Mouse (Mus musculus): ENCODE results near the gene Atxn2. TPM values are rescaled to one million over a fixed set of nuclear protein-coding genes. Genes with fewer than 3 reads are reported as not detected.
"Not testable (repeated sequence)": the region's sequence is repeated elsewhere in the genome, so short reads cannot be mapped to it uniquely, and the experiment has no call there.

Gene Atxn2
- polyA plus RNA-seq, 1 experiment from 2014 or later, result 43.5 TPM

DNA sequence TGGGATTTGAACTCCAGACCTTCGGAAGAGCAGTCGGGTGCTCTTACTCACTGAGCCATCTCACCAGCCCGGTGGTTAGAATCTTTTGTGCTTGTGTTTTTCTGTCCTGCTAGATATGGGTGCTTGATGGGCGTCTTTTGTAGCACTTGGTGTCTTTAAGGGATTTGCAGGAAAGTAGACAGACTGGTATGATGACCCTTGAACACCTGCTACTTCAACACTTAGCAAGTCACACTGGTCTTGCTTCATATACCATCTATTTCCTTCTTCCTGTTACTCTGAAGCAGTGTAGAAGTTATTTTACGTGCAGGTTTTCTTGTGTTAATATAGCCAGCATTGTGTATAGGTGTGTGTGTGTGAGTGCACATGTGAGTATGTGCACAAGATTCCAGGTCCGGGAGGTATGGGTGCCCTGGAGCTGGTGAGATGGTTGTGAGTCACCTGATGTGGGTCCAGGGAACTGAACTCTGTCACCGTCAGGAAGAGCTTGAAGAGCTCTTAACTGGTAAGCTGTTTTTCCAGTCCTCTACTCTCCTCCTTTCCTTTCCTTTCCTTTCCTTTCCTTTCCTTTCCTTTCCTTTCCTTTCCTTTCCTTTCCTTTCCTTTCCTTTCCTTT, 27.5 kb downstream of the Atxn2 start:
- Histone ChIP-seq H3K9me3 (replicated peaks; ENCODE audit: control insufficient read depth, low read length) (no peaks in the 10 kb centered on the region), H3K4me2 (ENCODE audit: low read length) (no peak overlapping the region), H3K9ac (ENCODE audit: low read length) (no peak overlapping the region), H3K4me3 (ENCODE audit: low read depth, low read length) (no peak overlapping the region), H3K4me1 (ENCODE audit: control insufficient read depth, insufficient read depth, low read length) (no peaks in the 10 kb centered on the region), H3K27ac (ENCODE audit: low read depth, low read length) (no peak overlapping the region), H3K27me3 (replicated peaks; ENCODE audit: control insufficient read depth, insufficient read depth, low read length) (no peaks in the 10 kb centered on the region), H3K36me3 (ENCODE audit: control insufficient read depth, insufficient read depth, low read length) (no peaks in the 10 kb centered on the region)
- DNase-seq (ENCODE audit: low spot score) (no peak), ATAC-seq (no peak)
- 95% methylated on average over 7 of the region's 7 CpGs for WGBS

DNA sequence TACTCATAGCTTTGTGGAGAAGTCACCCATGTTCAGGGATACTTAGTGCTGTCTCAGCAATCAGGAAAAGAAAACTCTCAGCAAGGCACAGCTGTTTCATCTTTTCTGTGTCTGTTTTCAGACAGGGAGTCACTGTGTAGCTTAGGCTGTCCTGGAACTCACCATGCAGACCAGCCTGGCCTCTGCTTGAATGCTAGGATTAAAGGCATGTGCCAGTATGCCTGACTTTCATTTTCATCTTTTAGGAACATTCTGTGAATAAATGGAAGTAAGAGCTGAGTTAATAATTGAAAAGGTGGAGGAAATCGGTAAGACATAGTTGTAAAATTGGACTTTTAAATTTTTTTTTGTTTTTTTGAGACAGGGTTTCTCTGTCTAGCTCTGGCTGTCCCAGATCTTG, 29.4 kb downstream of the Atxn2 start:
- WGBS, result 98% methylated on average over 1 of the region's 1 CpGs
- Histone ChIP-seq H3K27ac (ENCODE audit: low read depth, low read length) (no peak overlapping the region), H3K27me3 (replicated peaks; ENCODE audit: control insufficient read depth, insufficient read depth, low read length) (no peaks in the 10 kb centered on the region), H3K36me3 (ENCODE audit: control insufficient read depth, insufficient read depth, low read length) (no peaks in the 10 kb centered on the region), H3K4me1 (ENCODE audit: control insufficient read depth, insufficient read depth, low read length) (no peaks in the 10 kb centered on the region), H3K9me3 (replicated peaks; ENCODE audit: control insufficient read depth, low read length) (no peaks in the 10 kb centered on the region), H3K9ac (ENCODE audit: low read length) (no peak overlapping the region), H3K4me2 (ENCODE audit: low read length) (no peak overlapping the region), H3K4me3 (ENCODE audit: low read depth, low read length) (no peak overlapping the region)
- DNase-seq (ENCODE audit: low spot score) (no peak), ATAC-seq (no peak)

DNA sequence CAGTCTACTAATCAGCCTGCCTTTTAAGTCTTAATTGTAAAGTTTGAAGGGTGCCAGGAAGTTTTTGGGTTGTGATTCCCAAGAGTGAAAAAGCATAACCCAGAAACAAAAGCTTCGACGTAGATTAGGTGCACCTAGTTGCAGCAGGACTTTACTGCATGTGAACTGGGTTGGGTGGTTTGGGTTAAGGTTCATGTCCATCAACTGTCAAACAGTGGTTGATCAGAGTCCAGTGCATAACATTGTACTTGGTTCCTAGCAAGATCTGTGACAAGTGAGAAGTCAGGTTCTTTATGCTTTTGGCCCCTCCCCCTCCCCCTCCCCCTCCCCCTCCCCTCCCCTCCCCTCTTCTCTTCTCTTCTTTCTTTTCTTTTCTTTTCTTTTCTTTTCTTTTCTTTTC, 31.8 kb downstream of the Atxn2 start:
- no peak for DNase-seq (ENCODE audit: low spot score)
- Histone ChIP-seq H3K4me1 (ENCODE audit: control insufficient read depth, insufficient read depth, low read length) (no peaks in the 10 kb centered on the region), H3K27me3 (replicated peaks; ENCODE audit: control insufficient read depth, insufficient read depth, low read length) (no peaks in the 10 kb centered on the region), H3K4me2 (ENCODE audit: low read length) (no peak overlapping the region), H3K36me3 (ENCODE audit: control insufficient read depth, insufficient read depth, low read length) (no peaks in the 10 kb centered on the region), H3K27ac (ENCODE audit: low read depth, low read length) (no peak overlapping the region), H3K9ac (ENCODE audit: low read length) (no peak overlapping the region), H3K4me3 (ENCODE audit: low read depth, low read length) (no peak overlapping the region), H3K9me3 (replicated peaks; ENCODE audit: control insufficient read depth, low read length) (no peaks in the 10 kb centered on the region)
- ATAC-seq, result no peak
- 93% methylated on average over 2 of the region's 2 CpGs for whole genome bisulfite sequencing

DNA sequence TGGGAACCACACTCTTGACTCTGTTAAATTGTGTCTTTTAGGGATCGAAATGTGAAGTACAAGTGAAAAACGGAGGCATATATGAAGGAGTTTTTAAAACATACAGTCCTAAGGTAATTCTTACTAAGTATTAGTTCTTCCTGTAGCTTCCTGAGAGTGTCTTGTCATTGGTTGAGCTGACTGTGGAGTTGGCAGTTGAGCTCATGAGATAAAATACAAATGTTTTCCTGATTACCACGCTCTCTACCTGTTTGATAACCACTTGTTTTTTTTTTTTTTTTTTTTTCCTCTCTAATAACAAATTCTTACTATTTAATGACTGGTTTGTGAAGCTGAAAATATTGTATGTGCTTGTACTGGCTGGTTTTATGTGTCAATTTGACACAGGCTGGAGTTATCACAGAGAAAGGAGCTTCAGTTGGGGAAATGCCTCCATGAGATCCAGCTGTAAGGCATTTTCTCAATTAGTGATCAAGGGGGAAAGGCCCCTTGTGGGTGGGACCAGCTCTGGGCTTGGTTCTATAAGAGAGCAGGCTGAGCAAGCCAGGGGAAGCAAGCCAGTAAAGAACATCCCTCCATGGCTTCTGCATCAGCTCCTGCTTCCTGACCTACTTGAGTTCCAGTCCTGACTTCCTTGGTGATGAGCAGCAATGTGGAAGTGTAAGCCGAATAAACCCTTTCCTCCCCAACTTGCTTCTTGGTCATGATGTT, 36.9 kb downstream of the Atxn2 start:
- not testable (repeated sequence) for H3K4me3 ChIP-seq (ENCODE audit: low read depth, low read length); H3K27me3 ChIP-seq (replicated peaks; ENCODE audit: control insufficient read depth, insufficient read depth, low read length); H3K27ac ChIP-seq (ENCODE audit: low read depth, low read length); DNase-seq (ENCODE audit: low spot score); H3K4me2 ChIP-seq (ENCODE audit: low read length); H3K9ac ChIP-seq (ENCODE audit: low read length); H3K9me3 ChIP-seq (replicated peaks; ENCODE audit: control insufficient read depth, low read length); H3K4me1 ChIP-seq (ENCODE audit: control insufficient read depth, insufficient read depth, low read length); ATAC-seq
- peaks cover 19% of the 10 kb centered on the region for H3K36me3 ChIP-seq (ENCODE audit: control insufficient read depth, insufficient read depth, low read length)
- 98% methylated on average over 4 of the region's 4 CpGs for WGBS

DNA sequence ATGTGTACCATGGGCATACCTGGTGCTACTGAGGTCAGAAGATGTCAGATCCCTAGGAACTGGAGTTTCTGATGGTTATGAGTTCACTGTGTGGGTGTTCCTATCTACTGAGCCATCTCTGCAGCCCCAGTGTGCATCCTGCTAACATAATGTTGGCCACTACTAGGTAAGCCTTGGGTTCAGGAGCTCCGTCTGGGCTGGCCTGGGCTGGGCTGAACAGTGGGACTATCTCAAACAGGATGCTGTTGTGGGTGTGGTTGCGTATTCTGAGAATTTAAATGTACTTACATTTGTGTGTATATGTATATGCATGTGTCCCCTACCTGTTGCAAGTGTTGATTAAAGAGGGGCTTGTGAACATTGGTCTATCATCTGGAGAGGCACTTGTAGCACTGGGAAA, 38.5 kb downstream of the Atxn2 start:
- no peak overlapping the region for H3K27ac ChIP-seq (ENCODE audit: low read depth, low read length)
- 95% methylated on average over 2 of the region's 2 CpGs for WGBS
- no peaks in the 10 kb centered on the region for H3K27me3 ChIP-seq (replicated peaks; ENCODE audit: control insufficient read depth, insufficient read depth, low read length)
- H3K9ac ChIP-seq (ENCODE audit: low read length), result no peak overlapping the region
- H3K9me3 ChIP-seq (replicated peaks; ENCODE audit: control insufficient read depth, low read length), result no peaks in the 10 kb centered on the region
- no peaks in the 10 kb centered on the region for H3K4me1 ChIP-seq (ENCODE audit: control insufficient read depth, insufficient read depth, low read length)
- no peak overlapping the region for H3K4me2 ChIP-seq (ENCODE audit: low read length)
- DNase-seq (ENCODE audit: low spot score) (no peak), ATAC-seq (no peak)
- peaks cover 27% of the 10 kb centered on the region for H3K36me3 ChIP-seq (ENCODE audit: control insufficient read depth, insufficient read depth, low read length)
- H3K4me3 ChIP-seq (ENCODE audit: low read depth, low read length), result no peak overlapping the region

DNA sequence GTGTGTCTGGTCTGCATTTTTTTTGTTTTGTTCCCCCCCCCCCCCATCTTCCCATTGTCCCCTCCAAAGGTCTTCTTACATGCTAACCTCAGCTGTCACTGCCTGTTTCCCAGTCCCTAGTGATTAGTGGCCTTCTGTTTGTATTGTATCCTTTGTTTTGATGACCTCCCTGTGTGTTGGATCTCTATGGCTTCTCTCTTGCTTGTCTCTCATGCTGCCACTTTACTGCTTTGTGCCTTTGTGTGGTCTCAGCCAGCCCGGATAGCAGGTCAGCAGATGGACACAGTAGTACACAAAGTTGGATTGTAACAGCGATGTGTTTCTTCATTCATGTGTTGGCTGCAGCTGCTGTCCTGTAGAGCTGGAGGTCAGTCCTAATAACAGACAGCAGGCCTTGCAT, 46.8 kb downstream of the Atxn2 start:
- 73% methylated on average over 2 of the region's 2 CpGs for WGBS
- Histone ChIP-seq H3K27ac (ENCODE audit: low read depth, low read length) (0 out of 2 replicates have a peak overlapping the region, but pooled peaks have one; percentile 22), H3K9me3 (replicated peaks; ENCODE audit: control insufficient read depth, low read length) (no peaks in the 10 kb centered on the region), H3K4me1 (ENCODE audit: control insufficient read depth, insufficient read depth, low read length) (no peaks in the 10 kb centered on the region), H3K4me2 (ENCODE audit: low read length) (no peak overlapping the region), H3K4me3 (ENCODE audit: low read depth, low read length) (no peak overlapping the region), H3K27me3 (replicated peaks; ENCODE audit: control insufficient read depth, insufficient read depth, low read length) (no peaks in the 10 kb centered on the region), H3K36me3 (ENCODE audit: control insufficient read depth, insufficient read depth, low read length) (peaks cover 30% of the 10 kb centered on the region), H3K9ac (ENCODE audit: low read length) (no peak overlapping the region)
- DNase-seq (ENCODE audit: low spot score), result no peak
- ATAC-seq, result no peak

DNA sequence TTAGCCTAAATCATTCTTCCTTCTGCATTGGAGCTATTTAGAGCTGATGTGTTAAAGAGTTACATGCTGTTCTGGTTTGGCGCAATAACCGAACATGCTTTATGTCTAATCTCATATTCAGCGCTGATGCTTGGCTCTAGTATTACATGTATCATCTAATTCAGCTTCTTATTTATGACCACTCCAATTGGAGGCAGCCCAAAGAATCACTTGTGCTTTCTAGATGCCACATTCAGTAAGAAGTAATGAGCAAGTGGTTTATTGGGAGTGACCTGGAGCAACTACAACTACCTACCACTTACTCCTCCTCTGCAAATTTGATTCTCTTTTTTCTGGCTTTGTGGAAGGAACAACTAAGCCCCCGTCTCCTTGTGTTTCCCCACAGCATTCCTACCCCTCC, 47.2 kb downstream of the Atxn2 start:
- 91% methylated on average over 4 of the region's 4 CpGs for whole genome bisulfite sequencing
- ATAC-seq, result no peak

DNA sequence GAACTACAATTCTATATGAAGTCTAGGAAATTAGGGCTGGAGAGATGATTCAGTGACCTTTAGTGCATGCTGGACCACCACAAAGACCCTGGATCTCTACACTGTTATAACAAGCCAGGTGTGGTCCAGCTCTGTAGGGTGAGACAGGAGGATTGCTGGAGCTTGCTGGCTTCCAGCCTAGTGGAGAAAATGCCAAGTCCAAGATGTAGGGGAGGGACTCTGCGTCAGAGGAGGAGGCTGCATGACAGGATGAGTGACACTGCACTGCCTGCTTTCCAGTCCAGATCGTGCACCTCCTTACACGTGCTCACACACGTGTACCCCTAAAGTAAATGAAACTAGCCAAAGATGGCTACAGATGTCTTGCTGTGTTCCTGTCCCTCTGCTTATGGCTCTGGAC, 48.8 kb downstream of the Atxn2 start:
- Histone ChIP-seq H3K4me1 (ENCODE audit: control insufficient read depth, insufficient read depth, low read length) (no peaks in the 10 kb centered on the region), H3K4me2 (ENCODE audit: low read length) (no peak overlapping the region), H3K9me3 (replicated peaks; ENCODE audit: control insufficient read depth, low read length) (no peaks in the 10 kb centered on the region), H3K27ac (ENCODE audit: low read depth, low read length) (no peak overlapping the region), H3K4me3 (ENCODE audit: low read depth, low read length) (no peak overlapping the region), H3K36me3 (ENCODE audit: control insufficient read depth, insufficient read depth, low read length) (peaks cover 24% of the 10 kb centered on the region), H3K27me3 (replicated peaks; ENCODE audit: control insufficient read depth, insufficient read depth, low read length) (no peaks in the 10 kb centered on the region), H3K9ac (ENCODE audit: low read length) (no peak overlapping the region)
- 86% methylated on average over 4 of the region's 4 CpGs for WGBS
- DNase-seq (ENCODE audit: low spot score), result no peak
- no peak for ATAC-seq

More for the DNA sequence above, 47.2 kb downstream of the Atxn2 start:
- no peak overlapping the region for H3K27ac ChIP-seq (ENCODE audit: low read depth, low read length)
- no peak overlapping the region for H3K4me3 ChIP-seq (ENCODE audit: low read depth, low read length)
- no peak overlapping the region for H3K4me2 ChIP-seq (ENCODE audit: low read length)
- H3K9me3 ChIP-seq (replicated peaks; ENCODE audit: control insufficient read depth, low read length), result no peaks in the 10 kb centered on the region
- no peaks in the 10 kb centered on the region for H3K4me1 ChIP-seq (ENCODE audit: control insufficient read depth, insufficient read depth, low read length)
- no peak overlapping the region for H3K9ac ChIP-seq (ENCODE audit: low read length)
- no peak for DNase-seq (ENCODE audit: low spot score)
- no peaks in the 10 kb centered on the region for H3K27me3 ChIP-seq (replicated peaks; ENCODE audit: control insufficient read depth, insufficient read depth, low read length)
- H3K36me3 ChIP-seq (ENCODE audit: control insufficient read depth, insufficient read depth, low read length), result peaks cover 27% of the 10 kb centered on the region

DNA sequence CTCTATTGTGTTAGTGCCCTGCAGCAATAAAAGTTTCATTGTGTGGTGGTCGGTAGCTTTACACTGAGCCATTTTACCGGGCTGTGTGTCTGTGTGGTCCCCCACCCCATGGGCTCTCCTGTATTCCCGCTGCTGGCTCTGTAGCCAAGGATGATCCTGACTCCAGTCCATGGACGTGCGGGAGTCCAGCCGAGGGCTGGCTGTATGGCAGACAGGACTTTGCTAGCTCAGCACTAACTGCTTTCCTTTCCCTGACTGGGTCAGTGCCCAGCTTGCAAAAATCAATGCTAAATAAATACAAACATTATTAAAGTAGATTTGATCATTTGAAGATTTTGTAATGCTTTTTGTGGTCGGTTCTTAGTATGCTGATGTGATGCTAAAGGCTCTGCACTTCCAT, 50.3 kb downstream of the Atxn2 start:
- ATAC-seq, result no peak
- 55% methylated on average over 7 of the region's 7 CpGs for WGBS
- H3K36me3 ChIP-seq (ENCODE audit: control insufficient read depth, insufficient read depth, low read length), result peaks cover 26% of the 10 kb centered on the region

More for the DNA sequence above, 50.3 kb downstream of the Atxn2 start:
- no peaks in the 10 kb centered on the region for H3K9me3 ChIP-seq (replicated peaks; ENCODE audit: control insufficient read depth, low read length)
- no peak overlapping the region for H3K4me2 ChIP-seq (ENCODE audit: low read length)
- H3K27ac ChIP-seq (ENCODE audit: low read depth, low read length), result no peak overlapping the region
- no peak overlapping the region for H3K4me3 ChIP-seq (ENCODE audit: low read depth, low read length)
- no peaks in the 10 kb centered on the region for H3K4me1 ChIP-seq (ENCODE audit: control insufficient read depth, insufficient read depth, low read length)
- DNase-seq (ENCODE audit: low spot score), result no peak
- no peak overlapping the region for H3K9ac ChIP-seq (ENCODE audit: low read length)
- H3K27me3 ChIP-seq (replicated peaks; ENCODE audit: control insufficient read depth, insufficient read depth, low read length), result no peaks in the 10 kb centered on the region
